Mouse (Mus musculus) limb, embryonic 12.5 days (tissue): Measurements from ENCODE around the gene Ccpg1. TPM values are rescaled to one million over a fixed set of nuclear protein-coding genes. Genes with fewer than 3 reads are reported as not detected.
A peak's percentile ranks its signal among the peaks of the same experiment; 100 is the strongest.

Experiments used
- ATAC-seq: fragments of 200-750 bp; cut with Nextera tagmentation; 2 replicates; pipeline ENCODE4 v1.8.0; 2017; ENCODE audit warnings: low read depth, moderate TSS enrichment; ENCODE audit not compliant: insufficient number of reproducible peaks, insufficient read depth, low FRiP score, low TSS enrichment
- H3K27ac ChIP-seq: fragments of 300-500 bp; sonication (generic); 2 replicates; pipeline ENCODE4 v1.5.1; 2016; ENCODE audit warnings: mild to moderate bottlenecking, moderate library complexity
- H3K27me3 ChIP-seq: fragments of 300-500 bp; sonication (generic); 2 replicates; pipeline ENCODE4 v1.6.1; 2016; ENCODE audit warnings: mild to moderate bottlenecking, moderate library complexity
- H3K36me3 ChIP-seq: fragments of 300-500 bp; sonication (generic); 2 replicates; pipeline ENCODE4 v1.6.1; 2016; ENCODE audit warnings: mild to moderate bottlenecking, moderate library complexity
- H3K4me1 ChIP-seq: fragments of 300-500 bp; sonication (generic); replicated peaks from 2 replicates; pipeline ENCODE4 v1.6.1; 2016
- H3K4me2 ChIP-seq: fragments of 300-500 bp; sonication (generic); 2 replicates; pipeline ENCODE4 v1.6.1; 2016; ENCODE audit warnings: mild to moderate bottlenecking, moderate library complexity
- H3K4me3 ChIP-seq: fragments of 300-500 bp; sonication (generic); replicated peaks from 2 replicates; pipeline ENCODE4 v1.5.1; 2016; ENCODE audit warnings: mild to moderate bottlenecking
- H3K9ac ChIP-seq: fragments of 300-500 bp; sonication (generic); replicated peaks from 2 replicates; pipeline ENCODE4 v1.6.1; 2016; ENCODE audit warnings: mild to moderate bottlenecking, moderate library complexity
- H3K9me3 ChIP-seq: fragments of 300-500 bp; sonication (generic); 2 replicates; pipeline ENCODE4 v1.6.1; 2016; ENCODE audit warnings: mild to moderate bottlenecking, moderate library complexity
- WGBS: fragments of 180-500 bp; shearing (Covaris S2); methylation state at CpG from one replicate; pipeline ENCODE4 v1.1.7; 2016; 5-methylcytosine and 5-hydroxymethylcytosine counted together
- polyA plus RNA-seq: library from polyadenylated mRNA; unstranded; fragments of >200 nt; fragmentation: Nextera tagmentation; extraction: Ambion mirVana; gene quantifications from 2 replicates; pipeline ENCODE4 v1.2.1, GENCODE M21; 2016

Gene Ccpg1
- polyA plus RNA-seq, result 13.9 and 14.6 TPM in 2 replicates

DNA sequence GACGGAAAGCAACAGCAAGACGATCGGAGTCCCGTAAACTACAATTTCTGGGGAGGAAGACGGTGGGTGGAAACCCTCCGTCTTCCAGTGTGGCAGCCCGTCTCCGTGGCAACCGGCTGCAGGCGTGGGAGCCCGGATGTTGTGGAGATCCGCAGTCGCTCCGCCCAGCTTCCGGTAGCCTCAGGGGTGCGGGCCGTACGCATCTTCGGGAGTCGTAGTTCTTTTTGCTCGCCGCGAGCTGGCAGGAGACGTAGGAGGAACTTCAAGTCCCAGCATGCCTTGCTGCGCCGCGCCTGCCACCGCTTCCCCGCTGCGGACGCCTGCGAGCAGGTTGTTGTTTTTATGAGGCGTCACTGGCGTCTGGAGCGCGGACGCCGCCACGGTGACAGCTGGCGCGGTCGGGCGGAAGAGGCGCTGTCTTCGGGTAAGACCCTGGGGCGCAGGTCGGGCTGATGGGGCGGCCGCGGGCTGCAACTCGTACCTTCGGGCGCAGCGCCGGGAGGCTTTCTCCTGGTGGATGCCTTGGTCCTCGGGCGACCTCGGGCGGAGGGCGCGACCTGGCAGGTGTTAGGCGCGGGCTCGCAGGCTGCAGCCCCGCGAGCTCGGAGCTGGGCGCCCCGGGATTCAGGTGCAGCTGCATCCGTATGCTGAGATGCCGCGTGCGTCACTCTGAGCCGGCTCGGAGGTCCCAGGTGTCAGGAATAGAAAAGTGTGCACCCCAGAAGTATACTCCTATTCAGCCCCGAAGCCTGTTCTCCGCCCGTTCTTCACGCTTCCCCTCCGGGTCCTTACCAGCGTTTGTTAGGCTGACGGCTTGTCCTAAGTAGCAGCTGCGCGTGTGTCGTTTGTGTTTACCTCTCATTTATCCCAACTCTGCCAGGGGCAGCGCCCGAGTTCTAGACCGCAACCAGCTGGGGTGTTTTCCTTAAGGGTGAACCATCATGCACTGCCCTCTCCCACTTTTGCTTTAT, at the start of gene Ccpg1, which contains the start of gene Ccpg1os:
Gene Ccpg1 (plus strand): TSS at position 180 of the 971 bp plus-strand sequence.
Gene Ccpg1os (minus strand): TSS at position 133 of the 971 bp plus-strand sequence.
- ATAC-seq, result peak; percentile 99

DNA sequence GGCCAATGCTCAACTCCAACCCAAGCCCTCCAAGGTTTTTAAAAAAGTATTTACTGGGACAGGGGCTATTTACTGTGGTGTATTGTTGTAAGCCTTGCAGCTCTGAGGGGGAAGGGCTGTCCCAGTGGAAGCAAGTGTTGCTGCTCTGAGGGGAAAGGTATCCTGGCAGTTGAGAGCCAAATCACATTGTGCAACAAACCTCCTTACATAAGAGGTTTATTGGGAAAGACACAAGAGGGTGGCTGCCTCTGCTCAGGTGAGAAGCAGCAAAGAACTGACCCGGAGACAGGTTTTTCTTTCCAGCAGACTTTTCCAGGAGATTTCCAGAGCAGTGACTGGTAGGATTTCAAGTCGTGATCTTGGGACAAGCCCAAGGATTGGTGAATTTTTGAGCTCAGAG, 48.9 kb upstream of the Ccpg1 start:
- Histone ChIP-seq H3K4me2 (no peak overlapping the region), H3K9me3 (no peaks in the 10 kb centered on the region), H3K36me3 (peaks cover 44% of the 10 kb centered on the region), H3K9ac (no peak overlapping the region), H3K4me1 (no peaks in the 10 kb centered on the region), H3K4me3 (no peak overlapping the region), H3K27ac (no peak overlapping the region), H3K27me3 (no peaks in the 10 kb centered on the region)
- WGBS, result 87% methylated on average over 2 of the region's 2 CpGs
- no peak for ATAC-seq

More for the DNA sequence above, at the start of gene Ccpg1, which contains the start of gene Ccpg1os:
- Histone ChIP-seq H3K9ac (peak within 1 kb of the TSS; percentile 65), H3K4me1 (peaks cover 9% of the 10 kb centered on the region), H3K36me3 (no peaks in the 10 kb centered on the region), H3K4me3 (peak within 1 kb of the TSS; percentile 78), H3K9me3 (no peaks in the 10 kb centered on the region), H3K27me3 (peaks cover 16% of the 10 kb centered on the region), H3K4me2 (peak within 1 kb of the TSS; percentile 89), H3K27ac (peak within 1 kb of the TSS; percentile 53; the same call in 1 of the 2 replicates)
- WGBS, result under 1% methylated on average over 88 of the region's 88 CpGs

DNA sequence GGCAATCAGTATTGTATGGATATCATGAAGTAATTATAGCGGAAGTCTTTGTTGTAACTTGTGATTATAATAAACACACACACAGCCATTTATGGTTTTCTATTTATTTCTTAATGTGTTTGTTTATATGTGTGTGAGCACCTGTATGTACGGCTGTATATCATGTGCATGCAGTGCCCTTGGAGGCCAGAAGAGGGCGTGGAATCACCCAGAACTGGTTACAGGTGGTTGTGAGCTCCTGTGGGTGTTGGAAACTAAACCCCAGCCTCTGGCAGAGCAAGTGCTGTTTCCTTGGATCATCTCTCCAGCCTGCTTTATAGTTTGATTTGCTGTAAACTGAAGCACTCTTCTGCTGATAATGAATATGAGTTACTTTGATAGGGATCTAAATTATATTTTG, 41.8 kb upstream of the Ccpg1 start:
- Histone ChIP-seq H3K4me2 (no peak overlapping the region), H3K9me3 (peaks cover 9% of the 10 kb centered on the region; the same call in 1 of the 2 replicates), H3K36me3 (peaks cover 51% of the 10 kb centered on the region), H3K27me3 (no peaks in the 10 kb centered on the region), H3K9ac (no peak overlapping the region), H3K27ac (no peak overlapping the region), H3K4me3 (no peak overlapping the region), H3K4me1 (no peaks in the 10 kb centered on the region)
- ATAC-seq, result no peak
- 61% methylated on average over 3 of the region's 3 CpGs for WGBS

DNA sequence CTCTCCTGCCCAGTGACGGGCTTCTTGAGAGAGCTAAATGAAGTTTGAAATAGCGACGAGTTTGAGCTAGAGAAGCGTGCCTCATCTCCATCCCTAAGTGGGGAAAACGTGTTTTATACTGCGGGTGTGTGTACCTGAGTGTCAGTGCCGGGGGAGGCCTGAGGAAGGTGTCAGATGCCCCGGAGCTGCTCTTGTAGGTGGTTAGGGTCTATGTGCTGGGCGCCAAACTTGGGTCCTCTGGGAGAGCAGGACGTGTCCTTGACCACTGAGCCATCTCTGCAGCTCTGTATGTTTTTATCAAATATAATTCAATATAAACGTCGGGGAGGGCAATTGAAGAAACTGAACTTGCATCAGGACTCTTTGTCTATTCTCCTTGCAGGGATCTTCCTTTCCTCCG, 40.9 kb upstream of the Ccpg1 start:
- peaks cover 9% of the 10 kb centered on the region; the same call in 1 of the 2 replicates for H3K9me3 ChIP-seq
- no peak overlapping the region for H3K4me2 ChIP-seq
- H3K36me3 ChIP-seq, result peaks cover 51% of the 10 kb centered on the region
- H3K4me1 ChIP-seq, result peaks cover under 1% of the 10 kb centered on the region; the same call in 1 of the 2 replicates
- no peak overlapping the region for H3K27ac ChIP-seq
- no peaks in the 10 kb centered on the region for H3K27me3 ChIP-seq
- no peak for ATAC-seq
- H3K4me3 ChIP-seq, result no peak overlapping the region
- no peak overlapping the region for H3K9ac ChIP-seq
- 90% methylated on average over 13 of the region's 13 CpGs for WGBS

DNA sequence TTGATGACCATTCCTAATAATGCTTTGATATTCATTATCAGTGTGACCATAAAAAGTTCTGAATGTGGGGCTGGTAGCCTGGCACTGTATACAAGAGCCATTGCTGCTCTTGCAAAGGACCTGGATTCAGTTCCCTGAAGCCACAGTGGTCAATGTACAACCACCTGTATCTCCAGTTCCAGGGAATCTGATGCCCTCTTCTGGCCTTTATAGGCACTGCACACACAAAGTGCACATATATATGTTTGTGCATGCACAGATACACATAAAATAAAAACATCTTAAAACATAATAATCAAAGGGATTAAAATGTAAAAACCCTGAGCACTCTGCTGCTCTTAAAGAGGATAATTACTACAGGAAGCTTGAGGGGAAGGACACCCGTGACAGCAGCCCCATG, 38.2 kb upstream of the Ccpg1 start:
- Histone ChIP-seq H3K9ac (no peak overlapping the region), H3K4me2 (no peak overlapping the region), H3K27ac (no peak overlapping the region), H3K4me3 (no peak overlapping the region), H3K9me3 (peaks cover 9% of the 10 kb centered on the region; the same call in 1 of the 2 replicates), H3K27me3 (no peaks in the 10 kb centered on the region; the same call in 1 of the 2 replicates), H3K4me1 (peaks cover 5% of the 10 kb centered on the region), H3K36me3 (peaks cover 48% of the 10 kb centered on the region)
- ATAC-seq, result no peak
- 100% methylated on average over 1 of the region's 1 CpGs for WGBS

DNA sequence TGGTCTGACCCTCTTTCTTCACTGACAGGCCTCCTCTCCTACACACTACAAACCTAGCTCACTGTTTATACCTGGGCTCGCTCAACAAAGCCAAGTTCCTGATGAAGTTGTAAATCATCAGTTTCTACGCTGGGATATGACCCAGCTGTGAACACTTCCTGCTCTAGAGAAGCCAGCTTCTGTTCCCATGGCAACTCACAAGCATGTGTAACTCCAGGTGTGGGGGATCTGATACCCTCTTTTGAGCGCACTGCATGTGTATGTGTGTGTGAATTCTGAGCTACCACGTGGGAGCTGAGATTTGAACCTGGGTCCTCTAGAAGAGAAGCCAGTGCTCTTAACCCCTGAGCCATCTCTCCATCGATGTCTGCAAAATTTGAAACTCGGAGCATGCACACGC, 35.7 kb upstream of the Ccpg1 start:
- Histone ChIP-seq H3K4me2 (no peak overlapping the region), H3K27me3 (no peaks in the 10 kb centered on the region; the same call in 1 of the 2 replicates), H3K4me3 (no peak overlapping the region), H3K36me3 (peaks cover 27% of the 10 kb centered on the region), H3K9ac (no peak overlapping the region), H3K27ac (no peak overlapping the region), H3K9me3 (peaks cover 9% of the 10 kb centered on the region; the same call in 1 of the 2 replicates), H3K4me1 (peaks cover 5% of the 10 kb centered on the region)
- ATAC-seq, result no peak
- 56% methylated on average over 7 of the region's 7 CpGs for WGBS

DNA sequence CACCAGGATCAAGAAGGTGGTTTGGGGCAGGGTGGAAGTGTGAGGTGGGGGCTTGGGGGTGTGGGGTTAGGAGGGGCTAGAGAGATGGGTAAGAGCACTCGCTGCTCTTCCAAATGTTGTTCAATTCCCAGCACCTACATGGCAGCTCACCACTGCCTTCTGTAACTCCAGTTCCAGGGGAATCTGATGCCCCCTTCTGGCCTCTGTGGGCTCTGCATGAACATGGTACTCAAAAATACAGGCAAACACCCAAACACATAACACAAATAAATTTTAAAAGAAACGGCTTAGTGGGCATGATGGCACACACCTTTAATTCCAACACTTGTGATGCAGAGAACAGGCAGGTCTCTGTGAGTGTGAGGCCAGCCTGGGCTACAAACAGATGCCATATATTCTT, 30.5 kb upstream of the Ccpg1 start:
- H3K36me3 ChIP-seq, result no peaks in the 10 kb centered on the region
- H3K9me3 ChIP-seq, result no peaks in the 10 kb centered on the region
- ATAC-seq, result no peak
- WGBS, result 46% methylated on average over 2 of the region's 2 CpGs
- H3K27ac ChIP-seq, result no peak overlapping the region
- no peak overlapping the region for H3K4me3 ChIP-seq
- no peak overlapping the region for H3K9ac ChIP-seq
- 0 out of 2 replicates have a peak, but pooled peaks cover 6% of the 10 kb centered on the region for H3K4me1 ChIP-seq
- H3K27me3 ChIP-seq, result no peaks in the 10 kb centered on the region
- no peak overlapping the region for H3K4me2 ChIP-seq

DNA sequence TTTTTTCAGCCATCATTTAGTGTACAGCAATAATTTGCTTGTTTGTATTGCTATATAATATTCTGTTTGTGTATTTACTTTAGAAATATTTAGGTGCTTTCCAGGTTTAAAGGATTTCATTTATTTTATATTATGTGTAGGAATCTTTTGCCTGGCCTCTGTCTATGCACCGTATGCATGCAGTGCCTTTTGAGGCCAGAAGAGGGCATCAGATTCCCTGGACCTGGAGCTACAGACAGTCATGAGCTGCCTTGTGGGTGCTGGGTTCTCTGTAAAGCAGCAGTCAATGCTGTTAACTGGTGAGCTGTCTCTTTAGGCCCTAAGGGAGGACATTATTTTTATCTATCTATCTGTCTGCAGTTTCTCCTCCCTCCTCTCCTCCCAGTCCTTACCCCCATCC, 29.7 kb upstream of the Ccpg1 start:
- Histone ChIP-seq H3K36me3 (no peaks in the 10 kb centered on the region), H3K9me3 (no peaks in the 10 kb centered on the region), H3K4me3 (no peak overlapping the region), H3K27me3 (no peaks in the 10 kb centered on the region), H3K4me2 (no peak overlapping the region), H3K9ac (no peak overlapping the region), H3K27ac (no peak overlapping the region), H3K4me1 (0 out of 2 replicates have a peak, but pooled peaks cover 6% of the 10 kb centered on the region)
- no peak for ATAC-seq
- 13% methylated on average over 1 of the region's 1 CpGs for WGBS

DNA sequence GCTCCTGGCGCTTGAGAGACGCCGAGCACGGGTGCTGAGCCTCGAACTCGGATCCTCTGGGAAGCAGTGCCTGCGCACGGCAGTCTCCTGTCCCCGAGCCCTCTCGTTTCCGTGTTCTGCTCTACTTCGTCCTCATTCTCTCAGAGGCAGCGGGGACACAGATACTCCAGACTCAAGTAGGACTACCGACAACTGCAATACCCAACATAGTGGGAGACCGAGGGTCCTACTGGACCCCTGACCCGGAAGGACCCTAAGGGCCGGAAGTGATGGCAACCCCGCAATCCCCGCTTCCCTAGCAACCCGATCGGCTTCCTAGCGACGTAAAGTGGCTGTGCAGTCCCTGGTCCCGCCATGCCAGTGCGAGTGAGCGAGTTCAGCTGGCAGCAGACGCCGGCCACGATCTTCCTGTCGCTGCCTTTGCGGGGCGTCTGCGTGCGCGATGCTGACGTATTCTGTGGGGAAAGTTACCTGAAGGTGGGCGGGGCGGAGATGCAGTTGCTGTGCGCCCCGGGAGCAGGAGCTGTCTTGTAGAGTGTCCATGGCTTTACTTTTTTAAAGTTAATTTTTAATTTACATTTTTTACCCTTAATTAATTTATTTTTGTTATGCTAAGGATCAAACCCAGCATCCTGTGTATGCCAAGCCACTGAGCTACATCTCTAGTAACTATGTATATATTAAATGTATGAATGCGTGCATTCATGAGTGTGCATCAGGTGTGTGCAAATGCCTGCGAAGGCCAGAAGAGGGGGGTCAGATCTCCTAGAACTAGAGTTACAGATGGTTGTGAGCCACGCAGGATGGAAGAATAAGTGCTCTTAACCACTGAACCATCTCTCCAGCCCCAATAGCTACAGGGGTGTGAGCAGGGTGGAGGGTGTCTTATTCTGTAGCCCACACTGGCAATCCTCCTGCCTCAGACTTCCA, 26.4 kb upstream of the Ccpg1 start, which contains the start of the genes Dyx1c1 and Gm44503:
Gene Dyx1c1 (plus strand): TSS at position 265 of the 930 bp plus-strand sequence.
Gene Gm44503 (plus strand): TSS at position 332 of the 930 bp plus-strand sequence.
- Histone ChIP-seq H3K9ac (peak within 1 kb of the TSS; percentile 62), H3K27me3 (no peaks in the 10 kb centered on the region), H3K4me2 (peak within 1 kb of the TSS; percentile 67), H3K4me3 (peak within 1 kb of the TSS; percentile 67), H3K27ac (peak within 1 kb of the TSS; percentile 50), H3K9me3 (no peaks in the 10 kb centered on the region), H3K36me3 (no peaks in the 10 kb centered on the region), H3K4me1 (0 out of 2 replicates have a peak, but pooled peaks cover 6% of the 10 kb centered on the region)
- ATAC-seq, result peak; percentile 90
- 1% methylated on average over 43 of the region's 43 CpGs for WGBS

DNA sequence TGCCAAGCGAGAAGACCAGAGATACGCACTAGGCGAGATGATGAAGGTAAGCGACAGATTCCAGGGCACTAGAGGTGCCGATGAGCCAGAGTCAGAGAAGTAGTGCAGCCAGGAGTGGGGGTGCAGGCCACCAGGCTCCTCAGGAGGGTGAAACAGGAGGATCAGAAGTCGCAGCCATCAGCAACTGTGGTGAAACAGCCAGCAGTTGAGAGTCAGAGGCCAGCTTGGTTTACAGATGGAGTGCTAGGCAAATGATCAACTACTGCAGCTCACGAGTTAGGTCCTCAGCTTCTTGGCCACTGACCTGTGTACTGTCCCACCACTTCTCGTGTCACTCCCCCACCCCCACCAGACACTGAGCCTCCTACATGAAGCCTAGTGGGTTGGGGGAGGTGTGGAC, 23.9 kb upstream of the Ccpg1 start:
- Histone ChIP-seq H3K4me1 (0 out of 2 replicates have a peak, but pooled peaks cover 6% of the 10 kb centered on the region), H3K9me3 (no peaks in the 10 kb centered on the region), H3K27me3 (no peaks in the 10 kb centered on the region), H3K27ac (no peak overlapping the region), H3K4me2 (no peak overlapping the region), H3K4me3 (no peak overlapping the region), H3K9ac (no peak overlapping the region), H3K36me3 (no peaks in the 10 kb centered on the region)
- no peak for ATAC-seq
- 74% methylated on average over 8 of the region's 8 CpGs for WGBS
